ENCODE assay signal across 9 mouse cellular contexts in genomic region chr4:32357996-32358600, GRCm38 (mm10).
DNase-seq lines count a peak whose midpoint lies in the region; ATAC-seq and TF ChIP-seq lines count a peak whose summit lies in the region.
"Had no signal": no experiment of that assay in that cellular context is flagged by ENCODE, and none has a peak within 500 bp of the region (broad histone marks: within the 10 kb centered on the region; RNA-seq: fewer than 3 reads in every experiment).

No protein-coding gene starts in this region.

- peak overlapping the region; percentile 82 for H3K27ac ChIP-seq in heart, adult 2 months

- intact Hi-C loops in heart, adult 2 months (cut with DNase I), result loop anchor here (2.0 kb wide), 2 partner anchors 21 to 29 kb away; no protein-coding TSS in a partner anchor

- TF ChIP-seq POLR2A in heart, adult 2 months (IDR thresholded peaks at IDR 0.05; ENCODE audit: insufficient read depth, low read depth, low read length), result no peak

- DNase-seq in heart, adult 2 months, result no peak
- DNase-seq in heart, adult 9 months (ENCODE audit: low spot score in 2 of 2), result no peak
- DNase-seq in testis, postnatal 10 days (ENCODE audit: low spot score), result peak; percentile 21
- no peak for DNase-seq in testis, postnatal 14 days (ENCODE audit: low spot score)
- no peak for DNase-seq in frontal cortex, postnatal 10 days (ENCODE audit: low spot score in 2 of 2)
- no peak for DNase-seq in liver
- no peak for DNase-seq in ovary, postnatal 14 days (ENCODE audit: low spot score)
- DNase-seq: cerebellum, postnatal 10 days had no signal

- H3K4me3 ChIP-seq in heart, adult 2 months, result peak overlapping the region; percentile 22; the same call in 1 of the 2 replicates

- H3K27me3 ChIP-seq in heart, adult 2 months (ENCODE audit: control insufficient read depth, insufficient read depth, low read length), result no peaks in the 10 kb centered on the region

- H3K9ac ChIP-seq in heart, adult 2 months (ENCODE audit: low read depth, low read length), result no peak overlapping the region

- H3K4me1 ChIP-seq in heart, adult 2 months (ENCODE audit: control insufficient read depth, insufficient read depth, low read length), result peaks cover 21% of the 10 kb centered on the region

- no peaks in the 10 kb centered on the region for H3K79me2 ChIP-seq in heart, adult 2 months (replicated peaks; ENCODE audit: control insufficient read depth, insufficient read depth, low read length)

- peak; percentile 36 for ATAC-seq in megakaryocyte, adult 5-6 weeks (ENCODE audit: poor library complexity, severe bottlenecking)

- WGBS in heart, adult 2 months, result 50% methylated on average over 12 of the region's 12 CpGs

- H3K36me3 ChIP-seq in heart, adult 2 months (ENCODE audit: control insufficient read depth, insufficient read depth, low read length), result no peaks in the 10 kb centered on the region

- peak; percentile 42 for TF ChIP-seq CTCF in heart, adult 2 months (IDR thresholded peaks at IDR 0.05)

- TF ChIP-seq EP300 in heart, adult 2 months (IDR thresholded peaks at IDR 0.05; ENCODE audit: insufficient read depth, low read depth, low read length), result no peak
